Mouse (Mus musculus): ENCODE data around the gene Clstn1. TPM values are rescaled to one million over a fixed set of nuclear protein-coding genes. Genes with fewer than 3 reads are reported as not detected.

Gene Clstn1
- total and polyA plus RNA-seq, 2 experiments from 2014 or later = 14.3 to 37.9 TPM

GRCm38 (mm10) chr4:149578085-149578681, 8.1 kb upstream of the Clstn1 start:
- Histone ChIP-seq H3K4me3 (ENCODE audit: low read depth, low read length) (no peak overlapping the region), H3K36me3 (replicated peaks; ENCODE audit: control insufficient read depth, insufficient read depth, low read length) (no peaks in the 10 kb centered on the region), H3K9me3 (replicated peaks; ENCODE audit: control insufficient read depth, low read length) (no peaks in the 10 kb centered on the region), H3K27me3 (ENCODE audit: control insufficient read depth, insufficient read depth, low read length) (peaks cover 54% of the 10 kb centered on the region), H3K4me1 (ENCODE audit: control insufficient read depth, insufficient read depth) (no peaks in the 10 kb centered on the region), H3K4me2 (ENCODE audit: low read depth, low read length) (no peak overlapping the region), H3K9ac (replicated peaks; ENCODE audit: low read depth, low read length) (no peak overlapping the region), H3K27ac (ENCODE audit: low read depth) (no peak overlapping the region)
- no peak for ATAC-seq (ENCODE audit: insufficient read depth, low read depth)
- no peak for TF ChIP-seq EP300 (IDR thresholded peaks at IDR 0.05; ENCODE audit: low read depth)
- TF ChIP-seq CTCF (IDR thresholded peaks at IDR 0.05; ENCODE audit: low read depth) = no peak
- no peak for DNase-seq (ENCODE audit: low spot score)
- 54% methylated on average over 13 of the region's 13 CpGs for WGBS

- no peak for ATAC-seq (ENCODE audit: insufficient read depth, low read depth)
- no peaks in the 10 kb centered on the region for H3K9me3 ChIP-seq (replicated peaks; ENCODE audit: control insufficient read depth, low read length)
- no peaks in the 10 kb centered on the region for H3K4me1 ChIP-seq (ENCODE audit: control insufficient read depth, insufficient read depth)
- peaks cover 52% of the 10 kb centered on the region; the same call in 1 of the 2 replicates for H3K27me3 ChIP-seq (ENCODE audit: control insufficient read depth, insufficient read depth, low read length)
- 62% methylated on average over 7 of the region's 7 CpGs for WGBS
- DNase-seq (ENCODE audit: low spot score) = no peak
- H3K27ac ChIP-seq (ENCODE audit: low read depth) = no peak overlapping the region
- TF ChIP-seq CTCF (IDR thresholded peaks at IDR 0.05; ENCODE audit: low read depth) (no peak), EP300 (IDR thresholded peaks at IDR 0.05; ENCODE audit: low read depth) (no peak)
- no peaks in the 10 kb centered on the region for H3K36me3 ChIP-seq (replicated peaks; ENCODE audit: control insufficient read depth, insufficient read depth, low read length)
- no peak overlapping the region for H3K4me3 ChIP-seq (ENCODE audit: low read depth, low read length)
- H3K4me2 ChIP-seq (ENCODE audit: low read depth, low read length) = no peak overlapping the region
- H3K9ac ChIP-seq (replicated peaks; ENCODE audit: low read depth, low read length) = no peak overlapping the region
Observed at GRCm38 (mm10) chr4:149578831-149579230, 7.4 kb upstream of the Clstn1 start.

GRCm38 (mm10) chr4:149585236-149585635, 1.0 kb upstream of the Clstn1 start:
- no peak for DNase-seq (ENCODE audit: low spot score)
- no peak overlapping the region for H3K4me2 ChIP-seq (ENCODE audit: low read depth, low read length)
- no peaks in the 10 kb centered on the region for H3K9me3 ChIP-seq (replicated peaks; ENCODE audit: control insufficient read depth, low read length)
- 86% methylated on average over 8 of the region's 8 CpGs for WGBS
- H3K9ac ChIP-seq (replicated peaks; ENCODE audit: low read depth, low read length) = no peak overlapping the region
- no peak overlapping the region for H3K4me3 ChIP-seq (ENCODE audit: low read depth, low read length)
- H3K27me3 ChIP-seq (ENCODE audit: control insufficient read depth, insufficient read depth, low read length) = peaks cover 58% of the 10 kb centered on the region
- no peak overlapping the region for H3K27ac ChIP-seq (ENCODE audit: low read depth)
- no peak for TF ChIP-seq EP300 (IDR thresholded peaks at IDR 0.05; ENCODE audit: low read depth)
- no peak for TF ChIP-seq CTCF (IDR thresholded peaks at IDR 0.05; ENCODE audit: low read depth)
- H3K4me1 ChIP-seq (ENCODE audit: control insufficient read depth, insufficient read depth) = peaks cover 6% of the 10 kb centered on the region; the same call in 1 of the 2 replicates
- ATAC-seq (ENCODE audit: insufficient read depth, low read depth) = no peak
- H3K36me3 ChIP-seq (replicated peaks; ENCODE audit: control insufficient read depth, insufficient read depth, low read length) = no peaks in the 10 kb centered on the region

- WGBS = under 1% methylated on average over 72 of the region's 72 CpGs
Observed at GRCm38 (mm10) chr4:149586783-149587595, 721 bp downstream of the Clstn1 start.

GRCm38 (mm10) chr4:149587596-149588168, 1.4 kb downstream of the Clstn1 start:
- ATAC-seq (ENCODE audit: insufficient read depth, low read depth) (no peak; the same call in 1 of the 2 replicates), DNase-seq (ENCODE audit: low spot score) (no peak)
- Histone ChIP-seq H3K4me2 (ENCODE audit: low read depth, low read length) (peak overlapping the region; percentile 89), H3K27ac (ENCODE audit: low read depth) (no peak overlapping the region), H3K4me1 (ENCODE audit: control insufficient read depth, insufficient read depth) (peaks cover 6% of the 10 kb centered on the region; the same call in 1 of the 2 replicates), H3K9me3 (replicated peaks; ENCODE audit: control insufficient read depth, low read length) (no peaks in the 10 kb centered on the region), H3K4me3 (ENCODE audit: low read depth, low read length) (peak overlapping the region; percentile 87), H3K27me3 (ENCODE audit: control insufficient read depth, insufficient read depth, low read length) (peaks cover 49% of the 10 kb centered on the region), H3K36me3 (replicated peaks; ENCODE audit: control insufficient read depth, insufficient read depth, low read length) (no peaks in the 10 kb centered on the region), H3K9ac (replicated peaks; ENCODE audit: low read depth, low read length) (0 out of 2 replicates have a peak overlapping the region, but pooled peaks have one; percentile 78)
- TF ChIP-seq CTCF (IDR thresholded peaks at IDR 0.05; ENCODE audit: low read depth) = no peak
- TF ChIP-seq EP300 (IDR thresholded peaks at IDR 0.05; ENCODE audit: low read depth) = no peak
- WGBS = 17% methylated on average over 24 of the region's 24 CpGs

More at GRCm38 (mm10) chr4:149586783-149587595, 721 bp downstream of the Clstn1 start:
- Histone ChIP-seq H3K27me3 (ENCODE audit: control insufficient read depth, insufficient read depth, low read length) (peaks cover 49% of the 10 kb centered on the region), H3K27ac (ENCODE audit: low read depth) (no peak overlapping the region), H3K9me3 (replicated peaks; ENCODE audit: control insufficient read depth, low read length) (no peaks in the 10 kb centered on the region), H3K36me3 (replicated peaks; ENCODE audit: control insufficient read depth, insufficient read depth, low read length) (no peaks in the 10 kb centered on the region), H3K4me1 (ENCODE audit: control insufficient read depth, insufficient read depth) (peaks cover 6% of the 10 kb centered on the region; the same call in 1 of the 2 replicates), H3K9ac (replicated peaks; ENCODE audit: low read depth, low read length) (peak overlapping the region; percentile 78), H3K4me3 (ENCODE audit: low read depth, low read length) (peak overlapping the region; percentile 87), H3K4me2 (ENCODE audit: low read depth, low read length) (peak overlapping the region; percentile 89)
- ATAC-seq (ENCODE audit: insufficient read depth, low read depth) (peak; percentile 27; the same call in 1 of the 2 replicates), DNase-seq (ENCODE audit: low spot score) (no peak)
- no peak for TF ChIP-seq EP300 (IDR thresholded peaks at IDR 0.05; ENCODE audit: low read depth)
- no peak for TF ChIP-seq CTCF (IDR thresholded peaks at IDR 0.05; ENCODE audit: low read depth)
